Mouse (Mus musculus): Measurements from ENCODE around the gene Cel. TPM values are rescaled to one million over a fixed set of nuclear protein-coding genes. Genes with fewer than 3 reads are reported as not detected.

The Cel gene
- polyA plus RNA-seq, 2 experiments: 0.19 to 0.39 TPM

DNA sequence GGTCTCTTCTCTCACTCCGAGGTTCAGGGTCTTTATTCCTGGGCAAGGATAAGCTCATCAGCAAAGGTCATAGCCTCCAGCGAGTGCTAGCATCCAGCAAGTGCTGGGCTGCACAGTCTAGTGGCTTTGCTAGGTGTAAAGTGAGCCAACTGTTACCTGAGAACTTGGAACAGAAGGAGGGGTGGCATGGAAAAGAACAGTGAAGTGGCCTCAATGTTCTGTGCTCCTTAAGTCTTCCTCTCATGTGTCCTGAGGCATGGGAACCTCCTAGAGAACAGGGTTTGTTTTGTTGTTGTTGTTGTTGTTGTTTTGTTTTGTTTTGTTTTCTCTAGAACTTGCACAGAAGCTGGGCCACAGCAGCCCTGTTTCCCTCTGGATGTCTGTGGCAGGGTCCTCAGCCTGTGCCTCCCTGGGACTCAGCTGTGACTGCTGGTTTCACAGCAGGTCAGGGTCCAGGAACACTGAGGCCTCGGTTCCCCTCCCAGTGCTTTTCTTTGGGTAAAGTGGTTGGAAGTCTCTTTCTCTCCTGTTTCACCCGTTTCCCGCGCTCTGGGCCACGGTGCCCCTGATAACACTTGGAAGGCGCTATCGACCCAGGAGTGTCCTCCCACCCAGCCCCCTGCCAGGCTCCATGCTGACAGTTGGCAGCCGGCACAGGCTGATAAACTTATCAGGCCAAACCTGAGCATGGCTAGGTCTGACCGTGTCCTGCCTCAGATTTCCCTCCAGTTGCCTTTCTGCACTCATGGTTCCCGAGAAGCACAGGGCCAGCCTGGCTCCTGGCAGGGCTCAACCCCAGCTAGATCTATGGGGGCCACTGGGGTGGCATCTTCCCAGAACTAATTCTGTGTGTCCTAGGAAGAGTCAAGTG, 38.8 kb upstream of the Cel start:
- peak; percentile 100 for TF ChIP-seq EP300 (IDR thresholded peaks at IDR 0.05; ENCODE audit: low read depth)
- no peak for TF ChIP-seq CTCF (IDR thresholded peaks at IDR 0.05; ENCODE audit: low read depth)
- Histone ChIP-seq H3K9me3 (ENCODE audit: control insufficient read depth, low read length) (no peaks in the 10 kb centered on the region), H3K36me3 (replicated peaks; ENCODE audit: control insufficient read depth, insufficient read depth, low read depth) (no peaks in the 10 kb centered on the region), H3K4me2 (ENCODE audit: low read depth) (peak overlapping the region; percentile 54), H3K27ac (peak overlapping the region; percentile 98), H3K4me3 (ENCODE audit: insufficient read depth in 1 of 2, low read depth in 2 of 2, low read length in 2 of 2) (peak overlapping the region in 1 of 2 experiments; percentile 9; a peak in 2 of 4 replicates), H3K9ac (replicated peaks) (peak overlapping the region; percentile 84), H3K27me3 (ENCODE audit: control insufficient read depth, insufficient read depth, low read length) (no peaks in the 10 kb centered on the region), H3K4me1 (replicated peaks; ENCODE audit: control insufficient read depth in 2 of 2, insufficient read depth in 2 of 2, low read length in 1 of 2) (peaks cover 73 to 77% of the 10 kb centered on the region in 2 experiments)
- WGBS (ENCODE audit: insufficient replicate concordance): 6% methylated on average over 12 of the region's 12 CpGs
- ATAC-seq (ENCODE audit: insufficient read depth) (peak; percentile 85), DNase-seq (ENCODE audit: low read depth in 3 of 3, low spot score in 3 of 3) (peak; percentile 92 to 96 (median 95))

DNA sequence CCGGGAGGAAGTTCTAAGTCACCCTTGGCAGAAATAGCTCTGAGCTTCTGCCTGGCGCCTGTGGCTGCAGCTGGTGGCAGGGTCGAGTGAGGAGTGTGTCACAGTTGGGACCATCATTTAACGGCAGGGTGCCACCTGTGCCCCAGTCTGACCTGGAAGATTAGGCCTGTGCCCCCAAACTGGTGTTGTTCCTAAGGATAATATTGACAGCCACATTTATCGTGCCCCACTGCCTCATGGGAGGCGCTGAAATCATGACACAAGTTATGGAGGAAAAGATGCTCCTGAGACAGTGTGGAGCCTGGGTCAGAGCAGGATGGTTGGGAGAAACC, 36.3 kb upstream of the Cel start:
- 20% methylated on average over 6 of the region's 6 CpGs for WGBS (ENCODE audit: insufficient replicate concordance)

DNA sequence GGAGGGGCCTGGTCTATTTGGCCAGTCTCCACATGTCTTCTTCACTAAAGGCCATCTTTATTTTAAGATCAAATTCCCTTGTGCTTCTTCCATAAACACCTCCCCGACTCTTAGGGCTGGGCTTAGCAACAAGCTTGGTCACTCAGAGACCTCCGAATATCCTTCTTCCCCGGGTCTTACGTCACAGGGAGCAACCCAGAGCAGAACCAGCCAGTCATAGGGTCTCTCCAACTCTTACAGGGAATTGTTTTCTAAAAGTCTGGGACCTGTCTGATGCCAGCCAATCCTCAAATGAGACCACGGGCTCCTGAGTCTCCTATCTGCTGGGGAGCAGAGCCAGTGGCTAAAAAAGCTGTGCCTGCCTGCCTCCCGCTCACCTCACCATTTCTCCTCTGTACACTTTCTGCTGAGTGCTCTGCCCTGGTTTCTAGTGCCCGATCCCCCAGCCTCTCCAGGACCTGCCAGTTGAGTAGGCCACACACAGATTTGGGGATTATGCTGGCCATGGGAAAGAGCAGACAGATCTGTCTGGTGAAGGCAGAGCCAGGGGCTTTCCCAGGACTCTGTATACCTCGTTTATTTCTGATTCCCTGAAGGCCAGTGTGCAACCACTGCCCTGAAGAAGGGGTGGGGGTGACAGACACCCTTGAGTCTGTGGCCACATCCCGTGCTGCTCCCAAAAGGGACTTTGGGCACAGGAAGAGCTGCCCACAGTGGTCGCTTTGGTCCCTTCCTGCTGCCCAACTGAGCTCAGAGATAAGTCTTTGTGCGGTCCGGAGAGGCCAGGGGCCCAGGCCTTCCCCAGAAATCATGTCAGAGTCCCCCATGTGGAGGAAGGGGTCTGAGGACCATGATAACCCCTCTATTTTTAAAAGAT, 35.7 kb upstream of the Cel start:
- Histone ChIP-seq H3K27ac (peak overlapping the region; percentile 98), H3K36me3 (replicated peaks; ENCODE audit: control insufficient read depth, insufficient read depth, low read depth) (no peaks in the 10 kb centered on the region), H3K4me1 (replicated peaks; ENCODE audit: control insufficient read depth in 2 of 2, insufficient read depth in 2 of 2, low read length in 1 of 2) (peaks cover 82 to 87% of the 10 kb centered on the region in 2 experiments), H3K4me3 (ENCODE audit: insufficient read depth in 1 of 2, low read depth in 2 of 2, low read length in 2 of 2) (no peak overlapping the region), H3K27me3 (ENCODE audit: control insufficient read depth, insufficient read depth, low read length) (no peaks in the 10 kb centered on the region), H3K9me3 (ENCODE audit: control insufficient read depth, low read length) (no peaks in the 10 kb centered on the region), H3K9ac (replicated peaks) (peak overlapping the region; percentile 24), H3K4me2 (ENCODE audit: low read depth) (peak overlapping the region; percentile 55)
- TF ChIP-seq EP300 (IDR thresholded peaks at IDR 0.05; ENCODE audit: low read depth): no peak; the same call in 1 of the 2 replicates
- no peak for DNase-seq (ENCODE audit: low read depth in 3 of 3, low spot score in 3 of 3)
- ATAC-seq (ENCODE audit: insufficient read depth): no peak
- WGBS (ENCODE audit: insufficient replicate concordance): 10% methylated on average over 12 of the region's 12 CpGs

More for the DNA sequence above, 36.3 kb upstream of the Cel start:
- Histone ChIP-seq H3K9ac (replicated peaks) (peak overlapping the region; percentile 24), H3K9me3 (ENCODE audit: control insufficient read depth, low read length) (no peaks in the 10 kb centered on the region), H3K4me2 (ENCODE audit: low read depth) (peak overlapping the region; percentile 1; the same call in 1 of the 2 replicates), H3K36me3 (replicated peaks; ENCODE audit: control insufficient read depth, insufficient read depth, low read depth) (no peaks in the 10 kb centered on the region), H3K4me3 (ENCODE audit: insufficient read depth in 1 of 2, low read depth in 2 of 2, low read length in 2 of 2) (no peak overlapping the region), H3K4me1 (replicated peaks; ENCODE audit: control insufficient read depth in 2 of 2, insufficient read depth in 2 of 2, low read length in 1 of 2) (peaks cover 81 to 85% of the 10 kb centered on the region in 2 experiments), H3K27me3 (ENCODE audit: control insufficient read depth, insufficient read depth, low read length) (no peaks in the 10 kb centered on the region), H3K27ac (peak overlapping the region; percentile 98)
- DNase-seq (ENCODE audit: low read depth in 3 of 3, low spot score in 3 of 3): no peak
- TF ChIP-seq CTCF (IDR thresholded peaks at IDR 0.05; ENCODE audit: low read depth): no peak
- 0 out of 2 replicates have a peak, but pooled peaks have one; percentile 48 for TF ChIP-seq EP300 (IDR thresholded peaks at IDR 0.05; ENCODE audit: low read depth)
- no peak for ATAC-seq (ENCODE audit: insufficient read depth)

DNA sequence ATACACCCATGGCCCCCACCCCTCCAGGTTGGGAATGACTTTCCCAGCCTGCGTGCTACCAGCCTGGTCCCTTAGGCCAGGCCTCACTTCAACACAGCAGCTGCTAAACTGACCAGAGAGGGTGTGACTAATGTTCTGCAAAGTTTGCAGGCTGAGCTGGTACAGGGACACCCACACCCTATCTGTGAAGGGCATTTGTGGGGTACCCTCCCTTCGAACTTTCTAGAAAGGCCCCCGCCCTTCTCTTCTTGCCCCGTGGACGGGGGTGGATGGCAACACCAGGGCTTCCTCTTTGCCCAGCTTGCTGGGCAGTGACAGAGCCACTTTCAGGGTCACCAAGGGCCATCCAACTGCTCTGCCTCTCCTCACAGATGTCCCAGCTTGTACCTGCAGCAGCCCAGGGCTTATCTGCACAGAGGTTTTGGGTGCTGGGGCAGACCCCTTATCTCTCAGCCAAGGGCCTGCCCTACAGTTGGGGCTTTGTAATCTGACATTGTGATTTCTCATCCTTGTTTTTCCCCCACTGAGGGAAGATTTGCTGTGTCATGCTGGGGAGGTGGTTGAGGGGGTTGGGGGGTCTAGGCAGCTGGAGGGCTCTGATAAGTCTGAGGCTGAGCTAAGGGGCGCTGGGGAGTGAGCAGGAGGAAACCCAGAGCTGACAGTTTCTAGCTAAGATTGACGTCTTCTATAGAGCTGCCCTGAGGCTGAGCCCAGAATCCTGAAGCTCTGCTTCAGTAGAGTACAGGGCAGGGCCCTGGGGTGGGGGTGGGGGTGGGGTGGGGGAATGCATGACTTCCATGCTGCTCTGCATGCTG, 34.7 kb upstream of the Cel start:
- no peak overlapping the region for H3K4me3 ChIP-seq (ENCODE audit: insufficient read depth in 1 of 2, low read depth in 2 of 2, low read length in 2 of 2)

More for the DNA sequence above, 34.7 kb upstream of the Cel start:
- TF ChIP-seq CTCF (IDR thresholded peaks at IDR 0.05; ENCODE audit: low read depth) (no peak), EP300 (IDR thresholded peaks at IDR 0.05; ENCODE audit: low read depth) (peak; percentile 99)
- peak overlapping the region; percentile 43 for H3K9ac ChIP-seq (replicated peaks)
- H3K36me3 ChIP-seq (replicated peaks; ENCODE audit: control insufficient read depth, insufficient read depth, low read depth): no peaks in the 10 kb centered on the region
- no peaks in the 10 kb centered on the region for H3K27me3 ChIP-seq (ENCODE audit: control insufficient read depth, insufficient read depth, low read length)
- H3K27ac ChIP-seq: peak overlapping the region; percentile 98
- no peaks in the 10 kb centered on the region for H3K9me3 ChIP-seq (ENCODE audit: control insufficient read depth, low read length)
- peaks cover 80 to 88% of the 10 kb centered on the region in 2 experiments for H3K4me1 ChIP-seq (replicated peaks; ENCODE audit: control insufficient read depth in 2 of 2, insufficient read depth in 2 of 2, low read length in 1 of 2)
- DNase-seq (ENCODE audit: low read depth in 3 of 3, low spot score in 3 of 3) (peak; percentile 86 to 88 (median 87)), ATAC-seq (ENCODE audit: insufficient read depth) (peak; percentile 79)
- WGBS (ENCODE audit: insufficient replicate concordance): 11% methylated on average over 7 of the region's 7 CpGs
- H3K4me2 ChIP-seq (ENCODE audit: low read depth): peak overlapping the region; percentile 55

Measured in liver, embryonic 14.5 days (tissue).